Mouse (Mus musculus): Measurements from ENCODE around the gene Krt77. TPM values are rescaled to one million over a fixed set of nuclear protein-coding genes. Genes with fewer than 3 reads are reported as not detected.

The Krt77 gene
- polyA plus RNA-seq, 1 experiment = not detected

DNA sequence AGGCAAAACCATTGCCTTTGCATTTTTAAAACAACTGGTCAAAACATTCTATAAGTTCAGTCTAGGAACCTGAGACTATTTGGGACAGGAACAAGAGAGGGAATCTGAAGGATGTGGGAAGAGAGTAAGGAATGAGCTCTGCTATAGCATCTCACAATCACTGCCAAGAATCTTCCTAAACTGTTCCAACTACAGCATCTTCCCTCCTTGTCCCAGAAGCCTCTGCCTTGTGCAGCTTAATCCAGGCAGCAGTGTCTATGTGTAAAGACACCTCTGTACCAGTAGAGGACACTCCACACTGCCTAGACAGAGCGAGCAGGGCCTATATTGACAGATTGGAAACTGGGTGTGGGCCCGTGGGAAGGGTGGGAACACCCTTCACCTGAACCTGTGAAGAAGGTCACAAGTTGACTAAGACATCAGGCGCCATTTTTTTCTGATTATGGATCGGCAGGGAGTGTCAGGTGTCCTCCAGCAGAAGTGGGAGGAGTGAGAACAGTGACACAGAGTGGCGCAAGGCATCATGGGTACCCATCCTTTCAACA is 34.6 kb downstream of the Krt77 start:
- Histone ChIP-seq H3K4me3 (ENCODE audit: insufficient read depth, poor library complexity, severe bottlenecking) (no peak overlapping the region), H3K36me3 (ENCODE audit: control insufficient read depth, insufficient read depth) (no peaks in the 10 kb centered on the region), H3K79me2 (ENCODE audit: control insufficient read depth, insufficient read depth) (no peaks in the 10 kb centered on the region), H3K27me3 (ENCODE audit: control insufficient read depth, insufficient read depth, insufficient read length) (peaks cover 29% of the 10 kb centered on the region), H3K79me3 (ENCODE audit: low read depth) (no peaks in the 10 kb centered on the region), H3ac (ENCODE audit: control insufficient read depth, insufficient read length, low read depth) (no peak overlapping the region)
- no peak for TF ChIP-seq USF1 (IDR thresholded peaks at IDR 0.05; ENCODE audit: low read depth)

DNA sequence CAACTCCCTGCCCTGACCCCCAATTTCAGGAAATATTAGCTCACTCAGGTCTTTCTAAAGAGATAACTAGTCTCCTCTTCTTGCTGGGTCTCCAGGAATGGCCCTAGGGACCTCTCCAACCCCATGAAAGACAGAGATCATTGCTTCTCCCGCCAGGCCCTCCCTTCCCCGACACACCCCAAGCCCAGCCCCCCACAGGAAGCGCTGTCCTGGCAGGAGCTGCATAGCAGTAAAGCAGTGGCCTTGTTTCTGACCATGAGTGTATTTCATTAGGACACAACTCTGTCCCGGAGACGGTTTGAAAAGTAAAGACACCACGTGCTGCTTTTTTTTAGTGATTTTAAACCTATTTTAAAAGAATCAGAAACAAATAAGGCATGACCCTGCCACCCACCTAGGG is 36.4 kb downstream of the Krt77 start:
- Histone ChIP-seq H3K27me3 (ENCODE audit: control insufficient read depth, insufficient read depth, insufficient read length) (peaks cover 18% of the 10 kb centered on the region), H3K79me2 (ENCODE audit: control insufficient read depth, insufficient read depth) (no peaks in the 10 kb centered on the region), H3K4me3 (ENCODE audit: insufficient read depth, poor library complexity, severe bottlenecking) (no peak overlapping the region), H3K79me3 (ENCODE audit: low read depth) (no peaks in the 10 kb centered on the region), H3ac (ENCODE audit: control insufficient read depth, insufficient read length, low read depth) (no peak overlapping the region), H3K36me3 (ENCODE audit: control insufficient read depth, insufficient read depth) (no peaks in the 10 kb centered on the region)
- TF ChIP-seq CEBPB (IDR thresholded peaks at IDR 0.05; ENCODE audit: low read depth) = no peak
- no peak for TF ChIP-seq MYOD1 (IDR thresholded peaks at IDR 0.05; ENCODE audit: control insufficient read depth, insufficient read length, low read depth)
- no peak for TF ChIP-seq FOSL1 (IDR thresholded peaks at IDR 0.05; ENCODE audit: insufficient read depth, low read length, poor library complexity, severe bottlenecking)
- TF ChIP-seq MYOG (IDR thresholded peaks at IDR 0.05; ENCODE audit: control insufficient read depth, extremely low read depth, insufficient read length) = no peak
- TF ChIP-seq MAX (IDR thresholded peaks at IDR 0.05) = no peak

DNA sequence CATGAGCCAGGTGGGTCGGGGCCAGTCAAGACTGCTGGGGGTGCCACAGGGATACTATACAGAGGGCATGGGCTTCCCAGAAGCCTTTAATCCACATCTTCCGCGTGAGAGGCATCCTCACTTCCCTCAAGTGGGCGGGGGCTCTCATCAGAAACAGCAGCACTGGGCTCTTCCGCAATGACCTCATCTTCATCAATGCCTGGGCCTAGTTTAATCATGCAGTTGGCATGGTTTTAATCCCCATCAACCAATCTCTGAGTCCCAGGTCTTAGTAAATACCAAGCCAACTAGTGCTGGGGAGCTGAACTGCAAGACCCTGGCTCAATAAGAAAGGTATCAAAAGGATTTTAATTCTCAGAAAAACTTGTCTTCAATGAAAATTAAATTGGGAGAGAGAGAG is 40.1 kb downstream of the Krt77 start:
- Histone ChIP-seq H3K79me2 (ENCODE audit: control insufficient read depth, insufficient read depth) (no peaks in the 10 kb centered on the region), H3ac (ENCODE audit: control insufficient read depth, insufficient read length, low read depth) (no peak overlapping the region)
- TF ChIP-seq CTCF (IDR thresholded peaks at IDR 0.05; ENCODE audit: control insufficient read depth, insufficient read depth, insufficient read length) (no peak), MYOD1 (IDR thresholded peaks at IDR 0.05; ENCODE audit: control insufficient read depth, insufficient read length, low read depth) (no peak), FOSL1 (IDR thresholded peaks at IDR 0.05; ENCODE audit: insufficient read depth, low read length, poor library complexity, severe bottlenecking) (no peak), MAX (IDR thresholded peaks at IDR 0.05) (no peak), USF1 (IDR thresholded peaks at IDR 0.05; ENCODE audit: low read depth) (no peak), MYOG (IDR thresholded peaks at IDR 0.05; ENCODE audit: control insufficient read depth, extremely low read depth, insufficient read length) (no peak), CEBPB (IDR thresholded peaks at IDR 0.05; ENCODE audit: low read depth) (no peak)

DNA sequence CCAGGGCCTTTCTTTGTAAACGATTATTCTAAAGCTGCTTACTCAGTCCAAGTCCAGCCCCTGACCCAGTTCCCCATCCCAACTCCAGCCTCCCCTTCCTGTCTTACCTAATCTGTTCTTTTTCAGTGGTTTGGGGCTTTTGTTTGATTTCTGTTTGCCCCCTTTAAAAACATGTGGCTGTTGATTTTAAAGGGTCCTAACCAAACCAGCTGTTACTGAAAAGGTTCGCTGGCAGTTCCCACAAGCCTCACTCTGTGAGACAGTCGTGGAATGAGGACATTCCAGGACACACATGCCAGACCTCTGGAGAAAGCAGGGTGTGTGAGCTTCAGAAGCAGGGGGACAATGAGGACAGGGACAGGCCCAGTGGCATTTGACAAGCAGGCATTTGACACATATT is 47.7 kb downstream of the Krt77 start:
- TF ChIP-seq CEBPB (IDR thresholded peaks at IDR 0.05; ENCODE audit: low read depth) (no peak), FOSL1 (IDR thresholded peaks at IDR 0.05; ENCODE audit: insufficient read depth, low read length, poor library complexity, severe bottlenecking) (no peak), MYOD1 (IDR thresholded peaks at IDR 0.05; ENCODE audit: control insufficient read depth, insufficient read length, low read depth) (no peak), CTCF (IDR thresholded peaks at IDR 0.05; ENCODE audit: control insufficient read depth, insufficient read depth, insufficient read length) (no peak), MAX (IDR thresholded peaks at IDR 0.05) (no peak), USF1 (IDR thresholded peaks at IDR 0.05; ENCODE audit: low read depth) (no peak), MYOG (IDR thresholded peaks at IDR 0.05; ENCODE audit: control insufficient read depth, extremely low read depth, insufficient read length) (no peak)
- Histone ChIP-seq H3K79me3 (ENCODE audit: low read depth) (no peaks in the 10 kb centered on the region), H3K79me2 (ENCODE audit: control insufficient read depth, insufficient read depth) (no peaks in the 10 kb centered on the region), H3ac (ENCODE audit: control insufficient read depth, insufficient read length, low read depth) (no peak overlapping the region), H3K27me3 (ENCODE audit: control insufficient read depth, insufficient read depth, insufficient read length) (peaks cover 69% of the 10 kb centered on the region), H3K36me3 (ENCODE audit: control insufficient read depth, insufficient read depth) (no peaks in the 10 kb centered on the region), H3K4me3 (ENCODE audit: insufficient read depth, poor library complexity, severe bottlenecking) (no peak overlapping the region)

More for the DNA sequence above, 40.1 kb downstream of the Krt77 start:
- Histone ChIP-seq H3K4me3 (ENCODE audit: insufficient read depth, poor library complexity, severe bottlenecking) (no peak overlapping the region), H3K36me3 (ENCODE audit: control insufficient read depth, insufficient read depth) (no peaks in the 10 kb centered on the region), H3K79me3 (ENCODE audit: low read depth) (no peaks in the 10 kb centered on the region), H3K27me3 (ENCODE audit: control insufficient read depth, insufficient read depth, insufficient read length) (peaks cover 31% of the 10 kb centered on the region)

DNA sequence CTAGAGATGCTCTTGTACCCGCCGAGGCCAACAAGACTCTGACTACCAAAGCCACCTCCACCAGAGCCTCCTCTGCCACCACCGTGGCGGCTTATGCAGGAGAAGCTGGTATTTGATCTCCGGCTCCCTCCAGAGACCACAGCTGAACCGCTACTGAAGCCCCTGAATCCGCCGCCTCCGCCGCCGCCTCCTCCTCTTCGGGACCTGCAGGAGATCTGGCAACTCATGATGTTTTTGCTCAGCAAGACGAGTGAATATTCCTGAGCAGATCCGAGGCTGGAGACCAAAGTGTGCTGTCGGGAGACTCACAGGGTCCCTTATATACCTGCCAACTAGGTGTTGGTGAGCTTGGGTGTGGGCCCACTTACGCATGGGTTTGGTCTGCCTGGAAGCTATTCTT is 51.6 kb downstream of the Krt77 start, which contains the start of gene Krt2:
TSS of gene Krt2 (minus strand) at position 295 of the 400 bp plus-strand sequence.
- H3K27me3 ChIP-seq (ENCODE audit: control insufficient read depth, insufficient read depth, insufficient read length) = peaks cover 69% of the 10 kb centered on the region
- H3K4me3 ChIP-seq (ENCODE audit: insufficient read depth, poor library complexity, severe bottlenecking) = no peak within 1 kb of the TSS
- no peaks in the 10 kb centered on the region for H3K79me2 ChIP-seq (ENCODE audit: control insufficient read depth, insufficient read depth)
- H3K36me3 ChIP-seq (ENCODE audit: control insufficient read depth, insufficient read depth) = no peaks in the 10 kb centered on the region
- TF ChIP-seq MYOD1 (IDR thresholded peaks at IDR 0.05; ENCODE audit: control insufficient read depth, insufficient read length, low read depth) = no peak
- no peak for TF ChIP-seq MYOG (IDR thresholded peaks at IDR 0.05; ENCODE audit: control insufficient read depth, extremely low read depth, insufficient read length)
- TF ChIP-seq CEBPB (IDR thresholded peaks at IDR 0.05; ENCODE audit: low read depth) = no peak
- H3ac ChIP-seq (ENCODE audit: control insufficient read depth, insufficient read length, low read depth) = no peak within 1 kb of the TSS
- no peaks in the 10 kb centered on the region for H3K79me3 ChIP-seq (ENCODE audit: low read depth)

Small RNA genes lying within 50 kb of the gene (microRNA-seq; reads per million reads assigned to microRNA genes)
- not detected for gene Gm44356 (ENCODE audit: borderline microRNAs expressed)

Other genes starting within 250 kb of the Krt77 start
- gene Gm5414, start 241.5 kb downstream of the Krt77 start, polyA plus RNA-seq (2012; fragmentation: generic; extraction: Trizol) = not detected
- not detected for gene Gm5478, start 222.3 kb downstream of the Krt77 start, polyA plus RNA-seq (2012; fragmentation: generic; extraction: Trizol)
- not detected for gene Krt6b, start 189.4 kb downstream of the Krt77 start, polyA plus RNA-seq (2012; fragmentation: generic; extraction: Trizol)
- not detected for gene Krt6a, start 175.4 kb downstream of the Krt77 start, polyA plus RNA-seq (2012; fragmentation: generic; extraction: Trizol)
- gene Krt5, start 156.8 kb downstream of the Krt77 start, polyA plus RNA-seq (2012; fragmentation: generic; extraction: Trizol) = 0.02 TPM
- gene Krt71, start 126.6 kb downstream of the Krt77 start, polyA plus RNA-seq (2012; fragmentation: generic; extraction: Trizol) = not detected
- gene Krt72, start 83.2 kb downstream of the Krt77 start, polyA plus RNA-seq (2012; fragmentation: generic; extraction: Trizol) = not detected
- not detected for gene Krt73, start 67.4 kb downstream of the Krt77 start, polyA plus RNA-seq (2012; fragmentation: generic; extraction: Trizol)
- not detected for gene Krt2, start 51.5 kb downstream of the Krt77 start, polyA plus RNA-seq (2012; fragmentation: generic; extraction: Trizol)
- not detected for gene Krt1, start 18.9 kb downstream of the Krt77 start, polyA plus RNA-seq (2012; fragmentation: generic; extraction: Trizol)
- not detected for gene Krt76, start 23.2 kb upstream of the Krt77 start, polyA plus RNA-seq (2012; fragmentation: generic; extraction: Trizol)
- not detected for gene Krt4, start 55.0 kb upstream of the Krt77 start, polyA plus RNA-seq (2012; fragmentation: generic; extraction: Trizol)
- gene Krt79, start 70.6 kb upstream of the Krt77 start, polyA plus RNA-seq (2012; fragmentation: generic; extraction: Trizol) = 0.07 TPM
- gene Krt78, start 84.6 kb upstream of the Krt77 start, polyA plus RNA-seq (2012; fragmentation: generic; extraction: Trizol) = not detected
- gene Krt8, start 134.8 kb upstream of the Krt77 start, polyA plus RNA-seq (2012; fragmentation: generic; extraction: Trizol) = 0.20 TPM
- gene Krt18, start 158.5 kb upstream of the Krt77 start, polyA plus RNA-seq (2012; fragmentation: generic; extraction: Trizol) = 0.04 TPM
- 268 TPM for gene Eif4b, start 204.1 kb upstream of the Krt77 start, polyA plus RNA-seq (2012; fragmentation: generic; extraction: Trizol)
- gene Tns2, start 230.7 kb upstream of the Krt77 start, polyA plus RNA-seq (2012; fragmentation: generic; extraction: Trizol) = 67.8 TPM

Data from C2C12 (cell line).